Mouse (Mus musculus): ENCODE results near the gene Ncoa5. TPM values are rescaled to one million over a fixed set of nuclear protein-coding genes. Genes with fewer than 3 reads are reported as not detected.

Ncoa5 gene
- polyA plus RNA-seq, 1 experiment from 2014 or later, result 34.1 TPM

- Histone ChIP-seq H3K36me3 (ENCODE audit: control insufficient read depth, insufficient read depth, low read length) (peaks cover 82% of the 10 kb centered on the region), H3K4me2 (ENCODE audit: low read length) (no peak overlapping the region), H3K4me3 (ENCODE audit: control insufficient read depth in 1 of 2, insufficient read depth in 1 of 2, low read depth in 1 of 2, low read length in 2 of 2) (no peak overlapping the region), H3K9ac (ENCODE audit: low read length) (no peak overlapping the region), H3K27ac (replicated peaks in 1 of 2; ENCODE audit: control insufficient read depth in 1 of 2, insufficient read depth in 1 of 2, low read depth in 2 of 2, low read length in 2 of 2) (no peak overlapping the region), H3K4me1 (ENCODE audit: control insufficient read depth in 2 of 2, insufficient read depth in 2 of 2, low read length in 2 of 2) (peaks cover 0 to 19% of the 10 kb centered on the region in 2 experiments; a peak in 3 of 4 replicates), H3K27me3 (ENCODE audit: control insufficient read depth, insufficient read depth, low read length) (peaks cover 20% of the 10 kb centered on the region), H3K9me3 (ENCODE audit: control insufficient read depth, low read length) (no peaks in the 10 kb centered on the region)
- ATAC-seq (ENCODE audit: insufficient number of reproducible peaks, insufficient read depth, low FRiP score, low read depth), result no peak
- WGBS, result 91% methylated on average over 13 of the region's 13 CpGs
Measured at GRCm38 (mm10) chr2:165001958-165002357, 32.7 kb downstream of the Ncoa5 start.

GRCm38 (mm10) chr2:164997721-164998428, 36.8 kb downstream of the Ncoa5 start:
- H3K27ac ChIP-seq (replicated peaks in 1 of 2; ENCODE audit: control insufficient read depth in 1 of 2, insufficient read depth in 1 of 2, low read depth in 2 of 2, low read length in 2 of 2), result no peak overlapping the region
- ATAC-seq (ENCODE audit: insufficient number of reproducible peaks, insufficient read depth, low FRiP score, low read depth), result no peak
- peak overlapping the region; percentile 54; the same call in 1 of the 2 replicates for H3K9ac ChIP-seq (ENCODE audit: low read length)
- H3K4me3 ChIP-seq (ENCODE audit: control insufficient read depth in 1 of 2, insufficient read depth in 1 of 2, low read depth in 1 of 2, low read length in 2 of 2), result peak overlapping the region; percentile 18 to 39
- H3K9me3 ChIP-seq (ENCODE audit: control insufficient read depth, low read length), result no peaks in the 10 kb centered on the region
- peaks cover 0 to 20% of the 10 kb centered on the region in 2 experiments; a peak in 3 of 4 replicates for H3K4me1 ChIP-seq (ENCODE audit: control insufficient read depth in 2 of 2, insufficient read depth in 2 of 2, low read length in 2 of 2)
- peaks cover 41% of the 10 kb centered on the region for H3K36me3 ChIP-seq (ENCODE audit: control insufficient read depth, insufficient read depth, low read length)
- H3K27me3 ChIP-seq (ENCODE audit: control insufficient read depth, insufficient read depth, low read length), result peaks cover 53% of the 10 kb centered on the region
- peak overlapping the region; percentile 73 for H3K4me2 ChIP-seq (ENCODE audit: low read length)
- WGBS, result under 1% methylated on average over 48 of the region's 52 CpGs

GRCm38 (mm10) chr2:164996848-164997720, 37.6 kb downstream of the Ncoa5 start:
- H3K4me1 ChIP-seq (ENCODE audit: control insufficient read depth in 2 of 2, insufficient read depth in 2 of 2, low read length in 2 of 2), result peaks cover 0 to 20% of the 10 kb centered on the region in 2 experiments; a peak in 3 of 4 replicates

GRCm38 (mm10) chr2:164995976-164996375, 38.7 kb downstream of the Ncoa5 start:
- Histone ChIP-seq H3K4me3 (ENCODE audit: control insufficient read depth in 1 of 2, insufficient read depth in 1 of 2, low read depth in 1 of 2, low read length in 2 of 2) (no peak overlapping the region), H3K4me2 (ENCODE audit: low read length) (no peak overlapping the region), H3K27me3 (ENCODE audit: control insufficient read depth, insufficient read depth, low read length) (peaks cover 56% of the 10 kb centered on the region), H3K9me3 (ENCODE audit: control insufficient read depth, low read length) (no peaks in the 10 kb centered on the region), H3K36me3 (ENCODE audit: control insufficient read depth, insufficient read depth, low read length) (peaks cover 22% of the 10 kb centered on the region), H3K27ac (replicated peaks in 1 of 2; ENCODE audit: control insufficient read depth in 1 of 2, insufficient read depth in 1 of 2, low read depth in 2 of 2, low read length in 2 of 2) (no peak overlapping the region), H3K4me1 (ENCODE audit: control insufficient read depth in 2 of 2, insufficient read depth in 2 of 2, low read length in 2 of 2) (peaks cover 0 to 20% of the 10 kb centered on the region in 2 experiments; a peak in 3 of 4 replicates), H3K9ac (ENCODE audit: low read length) (no peak overlapping the region)
- 62% methylated on average over 11 of the region's 11 CpGs for WGBS
- ATAC-seq (ENCODE audit: insufficient number of reproducible peaks, insufficient read depth, low FRiP score, low read depth), result no peak

More at GRCm38 (mm10) chr2:164996848-164997720, 37.6 kb downstream of the Ncoa5 start:
- H3K27ac ChIP-seq (replicated peaks in 1 of 2; ENCODE audit: control insufficient read depth in 1 of 2, insufficient read depth in 1 of 2, low read depth in 2 of 2, low read length in 2 of 2), result no peak overlapping the region
- H3K4me3 ChIP-seq (ENCODE audit: control insufficient read depth in 1 of 2, insufficient read depth in 1 of 2, low read depth in 1 of 2, low read length in 2 of 2), result peak overlapping the region; percentile 18 to 39
- peaks cover 56% of the 10 kb centered on the region for H3K27me3 ChIP-seq (ENCODE audit: control insufficient read depth, insufficient read depth, low read length)
- WGBS, result 12% methylated on average over 40 of the region's 49 CpGs
- ATAC-seq (ENCODE audit: insufficient number of reproducible peaks, insufficient read depth, low FRiP score, low read depth), result no peak; the same call in 1 of the 2 replicates
- H3K9me3 ChIP-seq (ENCODE audit: control insufficient read depth, low read length), result no peaks in the 10 kb centered on the region
- H3K36me3 ChIP-seq (ENCODE audit: control insufficient read depth, insufficient read depth, low read length), result peaks cover 33% of the 10 kb centered on the region
- H3K4me2 ChIP-seq (ENCODE audit: low read length), result peak overlapping the region; percentile 73
- H3K9ac ChIP-seq (ENCODE audit: low read length), result peak overlapping the region; percentile 54; the same call in 1 of the 2 replicates

- Histone ChIP-seq H3K27ac (replicated peaks in 1 of 2; ENCODE audit: control insufficient read depth in 1 of 2, insufficient read depth in 1 of 2, low read depth in 2 of 2, low read length in 2 of 2) (no peak overlapping the region), H3K9ac (ENCODE audit: low read length) (no peak overlapping the region), H3K4me1 (ENCODE audit: control insufficient read depth in 2 of 2, insufficient read depth in 2 of 2, low read length in 2 of 2) (peaks cover 0 to 20% of the 10 kb centered on the region in 2 experiments; a peak in 3 of 4 replicates), H3K27me3 (ENCODE audit: control insufficient read depth, insufficient read depth, low read length) (peaks cover 56% of the 10 kb centered on the region), H3K4me3 (ENCODE audit: control insufficient read depth in 1 of 2, insufficient read depth in 1 of 2, low read depth in 1 of 2, low read length in 2 of 2) (no peak overlapping the region), H3K9me3 (ENCODE audit: control insufficient read depth, low read length) (no peaks in the 10 kb centered on the region), H3K36me3 (ENCODE audit: control insufficient read depth, insufficient read depth, low read length) (peaks cover 11% of the 10 kb centered on the region), H3K4me2 (ENCODE audit: low read length) (no peak overlapping the region)
- WGBS, result 43% methylated on average over 21 of the region's 21 CpGs
- ATAC-seq (ENCODE audit: insufficient number of reproducible peaks, insufficient read depth, low FRiP score, low read depth), result no peak
Measured at GRCm38 (mm10) chr2:164994659-164995428, 39.8 kb downstream of the Ncoa5 start.

- H3K27ac ChIP-seq (replicated peaks in 1 of 2; ENCODE audit: control insufficient read depth in 1 of 2, insufficient read depth in 1 of 2, low read depth in 2 of 2, low read length in 2 of 2), result no peak overlapping the region
- WGBS, result 90% methylated on average over 11 of the region's 11 CpGs
- H3K27me3 ChIP-seq (ENCODE audit: control insufficient read depth, insufficient read depth, low read length), result peaks cover 54% of the 10 kb centered on the region
- no peak overlapping the region for H3K4me3 ChIP-seq (ENCODE audit: control insufficient read depth in 1 of 2, insufficient read depth in 1 of 2, low read depth in 1 of 2, low read length in 2 of 2)
- H3K4me1 ChIP-seq (ENCODE audit: control insufficient read depth in 2 of 2, insufficient read depth in 2 of 2, low read length in 2 of 2), result peaks cover 0 to 20% of the 10 kb centered on the region in 2 experiments; a peak in 3 of 4 replicates
- peaks cover 4% of the 10 kb centered on the region for H3K36me3 ChIP-seq (ENCODE audit: control insufficient read depth, insufficient read depth, low read length)
- H3K4me2 ChIP-seq (ENCODE audit: low read length), result no peak overlapping the region
- H3K9me3 ChIP-seq (ENCODE audit: control insufficient read depth, low read length), result no peaks in the 10 kb centered on the region
- no peak overlapping the region for H3K9ac ChIP-seq (ENCODE audit: low read length)
- ATAC-seq (ENCODE audit: insufficient number of reproducible peaks, insufficient read depth, low FRiP score, low read depth), result no peak
Measured at GRCm38 (mm10) chr2:164994156-164994555, 40.5 kb downstream of the Ncoa5 start.

- H3K27ac ChIP-seq (replicated peaks in 1 of 2; ENCODE audit: control insufficient read depth in 1 of 2, insufficient read depth in 1 of 2, low read depth in 2 of 2, low read length in 2 of 2), result no peak overlapping the region
- H3K9ac ChIP-seq (ENCODE audit: low read length), result no peak overlapping the region
- H3K4me1 ChIP-seq (ENCODE audit: control insufficient read depth in 2 of 2, insufficient read depth in 2 of 2, low read length in 2 of 2), result no peaks in the 10 kb centered on the region
- no peaks in the 10 kb centered on the region for H3K36me3 ChIP-seq (ENCODE audit: control insufficient read depth, insufficient read depth, low read length)
- no peak overlapping the region for H3K4me3 ChIP-seq (ENCODE audit: control insufficient read depth in 1 of 2, insufficient read depth in 1 of 2, low read depth in 1 of 2, low read length in 2 of 2)
- WGBS, result 25% methylated on average over 10 of the region's 10 CpGs
- no peak for ATAC-seq (ENCODE audit: insufficient number of reproducible peaks, insufficient read depth, low FRiP score, low read depth)
- no peaks in the 10 kb centered on the region for H3K9me3 ChIP-seq (ENCODE audit: control insufficient read depth, low read length)
- peaks cover 34% of the 10 kb centered on the region for H3K27me3 ChIP-seq (ENCODE audit: control insufficient read depth, insufficient read depth, low read length)
- H3K4me2 ChIP-seq (ENCODE audit: low read length), result no peak overlapping the region
Measured at GRCm38 (mm10) chr2:164991808-164992207, 42.9 kb downstream of the Ncoa5 start.

Measured in heart, embryonic 14.5 days (tissue).